Mouse (Mus musculus) lung, postnatal 10 days (tissue): ENCODE measurements at regions not wholly inside any gene's neighbourhood (a gene's known extent, or its start where the extent isn't known, plus 50 kb on each side); places are given as distances from the start of the nearest gene placed in this dataset.

Source experiments
- DNase-seq: peaks from one replicate; pipeline ENCODE4 v3.0.0; 2021

DNA sequence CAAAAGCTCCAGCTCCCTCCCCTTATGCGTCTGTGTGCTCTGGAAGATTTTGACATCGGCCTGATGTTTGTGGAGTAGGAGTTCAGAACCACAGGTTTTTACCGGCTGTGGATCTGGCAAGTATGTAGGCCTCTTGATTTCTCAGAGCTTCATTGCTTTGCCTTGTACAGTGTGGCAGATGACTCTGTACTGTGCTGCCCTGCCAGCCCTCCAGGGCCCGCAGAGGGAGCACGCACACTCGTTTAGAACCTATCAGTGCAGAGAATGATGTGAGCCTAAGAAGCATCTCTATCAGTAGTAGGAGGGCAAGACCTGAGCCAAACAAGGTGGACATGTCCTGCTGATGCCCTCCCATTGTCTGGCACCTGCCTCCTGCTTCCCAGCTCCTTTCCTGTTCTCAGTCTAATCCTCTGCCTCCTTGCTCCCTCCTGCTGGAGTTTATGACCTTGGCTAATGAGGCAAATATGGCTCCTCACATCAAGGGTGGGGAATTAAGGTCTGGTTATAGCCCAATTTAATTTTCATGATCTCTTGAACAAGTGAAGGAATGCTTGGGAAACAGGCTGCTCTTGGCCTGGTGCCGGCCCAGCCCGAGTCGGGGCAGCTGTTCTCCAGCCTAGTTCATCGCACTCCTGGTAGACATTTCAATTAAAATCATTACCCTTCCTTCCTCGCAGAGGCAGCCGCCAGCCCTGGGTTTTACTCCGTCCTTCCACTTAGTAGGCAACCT, 344.5 kb downstream of the Tmem38b start:
- DNase-seq = no peak

DNA sequence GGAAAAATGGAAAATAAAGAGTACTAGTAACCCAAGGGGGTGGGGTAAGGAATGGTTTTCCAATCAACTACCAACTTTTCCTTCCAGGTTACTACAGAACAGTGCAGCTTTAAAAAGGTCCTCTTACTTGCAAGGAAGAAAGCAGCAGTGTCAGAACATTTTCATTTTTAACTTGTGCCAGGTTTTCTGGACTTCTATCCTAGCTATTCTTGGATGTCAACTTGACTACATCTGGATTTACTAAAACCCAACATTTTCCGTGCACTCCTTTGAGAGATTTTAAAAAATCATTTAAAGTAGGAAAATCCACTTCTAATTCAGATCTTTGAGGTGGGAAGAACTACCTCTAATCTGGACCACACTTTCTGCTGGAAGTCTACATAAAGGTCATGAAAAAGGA, 358.4 kb downstream of the Tmem38b start:
- DNase-seq = no peak

DNA sequence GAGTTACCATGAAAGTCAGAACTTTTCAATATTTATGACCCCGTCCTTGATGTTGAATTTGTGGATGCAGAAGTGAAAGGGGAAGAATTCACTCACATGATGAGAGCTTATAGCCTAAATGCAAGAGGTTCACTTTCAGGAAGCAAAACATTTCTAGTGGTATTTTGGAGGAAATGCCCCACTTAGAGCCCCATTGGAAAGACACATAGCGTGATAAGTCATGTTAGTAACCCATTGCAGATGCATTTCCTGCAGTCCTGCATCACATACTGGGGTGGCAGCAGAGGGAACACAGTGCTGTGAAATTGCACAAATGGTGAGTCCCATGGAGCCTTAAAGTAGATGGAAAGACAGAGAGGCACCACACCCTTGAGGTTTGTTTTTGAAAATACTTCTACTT, 369.9 kb downstream of the Tmem38b start:
- no peak for DNase-seq

DNA sequence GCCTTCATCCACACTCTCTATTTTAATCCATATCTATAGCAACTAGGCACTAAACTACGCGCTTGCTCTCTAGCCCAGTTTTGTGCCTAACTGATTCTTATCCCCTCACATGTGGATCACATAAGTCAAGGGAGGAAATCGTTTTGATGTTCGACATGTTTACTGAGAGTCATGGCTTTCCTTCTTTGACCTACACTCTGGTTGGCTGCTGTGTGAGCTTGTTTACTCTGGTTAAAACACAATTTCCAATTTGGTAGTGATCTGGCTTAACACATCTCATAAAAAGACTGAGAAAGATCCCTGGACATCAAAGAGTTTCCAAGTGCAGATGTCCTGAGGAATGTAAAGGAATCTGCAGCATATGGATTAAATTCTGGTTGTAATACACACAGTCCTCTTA, 376.6 kb downstream of the Tmem38b start:
- DNase-seq = no peak

DNA sequence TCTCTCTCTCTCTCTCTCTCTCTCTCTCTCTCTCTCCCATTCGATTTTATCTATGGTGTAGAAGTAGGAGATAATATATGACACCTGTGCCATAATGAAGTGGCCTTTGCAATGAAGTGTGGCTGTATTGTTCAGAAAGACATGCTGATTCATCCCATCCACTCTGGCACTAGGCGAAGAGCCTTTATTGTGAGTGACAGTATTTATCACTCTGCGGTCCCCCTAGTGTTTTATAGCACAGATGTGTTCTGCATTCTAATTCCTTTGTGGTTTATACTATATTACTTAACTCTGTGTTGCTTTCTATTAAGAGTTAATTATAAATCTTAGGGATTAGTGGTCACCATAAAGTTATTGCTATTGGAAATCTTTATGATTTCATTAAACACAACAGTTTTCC, 398.7 kb downstream of the Tmem38b start:
- no peak for DNase-seq
